Mouse (Mus musculus) CH12.LX (cell line): ENCODE data around the gene Anapc15. TPM values are rescaled to one million over a fixed set of nuclear protein-coding genes. Genes with fewer than 3 reads are reported as not detected.

Source experiments
- DNase-seq: peaks from one replicate; pipeline ENCODE4 v3.0.0-alpha.2; 2013; ENCODE audit errors: extremely low read depth
- H3K27ac ChIP-seq: 2 replicates; pipeline ENCODE4 v1.5.1; 2012; ENCODE audit warnings: low read depth, mild to moderate bottlenecking, control low read depth, moderate library complexity; ENCODE audit not compliant: insufficient read depth
- H3K27me3 ChIP-seq: replicated peaks from 2 replicates; pipeline ENCODE3; 2012; ENCODE audit warnings: inconsistent platforms
- H3K36me3 ChIP-seq, 2 experiments: replicated peaks in 1 of 2; 2 replicates each; pipeline versions ENCODE3 to v1.6.1; 2012; ENCODE audit warnings: inconsistent platforms in 1 of 2, low read length in 1 of 2, mild to moderate bottlenecking in 1 of 2, mixed read lengths in 1 of 2, moderate library complexity in 1 of 2; ENCODE audit not compliant: control insufficient read depth in 1 of 2, insufficient read depth in 1 of 2
- H3K4me1 ChIP-seq, 2 experiments: 2 replicates each; pipeline ENCODE4 v1.6.1; 2012; ENCODE audit warnings: inconsistent platforms in 1 of 2, moderate library complexity in 1 of 2; ENCODE audit not compliant: insufficient read depth in 2 of 2, control insufficient read depth in 1 of 2
- H3K4me2 ChIP-seq: 2 replicates; pipeline ENCODE4 v1.6.1; 2012; ENCODE audit warnings: low read depth, mild to moderate bottlenecking, control low read depth; ENCODE audit not compliant: poor library complexity, insufficient read depth, severe bottlenecking
- H3K4me3 ChIP-seq, 3 experiments: fragments of 150-350 bp in 1 of 3; sonication (generic) in 1 of 3; replicated peaks in 1 of 3; 2 replicates each; pipeline versions ENCODE3 to v1.5.1; 2011 to 2012; ENCODE audit warnings: low read depth in 2 of 3, low read length in 2 of 3, mild to moderate bottlenecking in 2 of 3, moderate library complexity in 2 of 3, control low read depth in 1 of 3, improper control_type of control experiment in 1 of 3, inconsistent platforms in 1 of 3, mixed read lengths in 1 of 3; ENCODE audit not compliant: poor library complexity in 1 of 3
- H3K79me2 ChIP-seq: replicated peaks from 2 replicates; pipeline ENCODE4 v1.6.1; 2012; ENCODE audit warnings: mild to moderate bottlenecking, moderate library complexity; ENCODE audit not compliant: control insufficient read depth, poor library complexity, insufficient read depth, severe bottlenecking; ENCODE audit errors: extremely low read depth
- H3K9ac ChIP-seq: 2 replicates; pipeline ENCODE4 v1.6.1; 2012; ENCODE audit warnings: low read depth, mild to moderate bottlenecking, control low read depth, moderate library complexity; ENCODE audit not compliant: insufficient read depth
- H3K9me3 ChIP-seq: replicated peaks from 2 replicates; pipeline ENCODE3; 2012; ENCODE audit warnings: low read length, inconsistent platforms, mixed read lengths
- CTCF ChIP-seq, 2 experiments: IDR thresholded peaks in 1 of 2; conservative IDR thresholded peaks in 1 of 2; 2 replicates each; pipeline ENCODE4 v1.5.1; 2011 to 2012; ENCODE audit warnings: low read depth in 2 of 2, low read length in 2 of 2, improper control_type of control experiment in 1 of 2, inconsistent platforms in 1 of 2, mild to moderate bottlenecking in 1 of 2, moderate library complexity in 1 of 2
- HCFC1 ChIP-seq: IDR thresholded peaks from 2 replicates; pipeline ENCODE4 v1.6.1; 2012; ENCODE audit warnings: low read depth, mild to moderate bottlenecking, inconsistent platforms, low read length, improper control_type of control experiment
- MAZ ChIP-seq: IDR thresholded peaks from 2 replicates; pipeline ENCODE4 v1.6.1; 2012; ENCODE audit warnings: low read depth, mild to moderate bottlenecking, inconsistent platforms, low read length, improper control_type of control experiment, moderate library complexity
- MYC ChIP-seq: IDR thresholded peaks from 2 replicates; pipeline ENCODE4 v1.6.1; 2011; ENCODE audit warnings: low read depth, mild to moderate bottlenecking, improper control_type of control experiment, low read length
- POLR2AphosphoS2 ChIP-seq: IDR thresholded peaks from 2 replicates; pipeline ENCODE4 v1.6.1; 2011; ENCODE audit warnings: low read depth, low read length, improper control_type of control experiment
- RAD21 ChIP-seq: IDR thresholded peaks from 2 replicates; pipeline ENCODE4 v1.6.1; 2011; ENCODE audit warnings: low read depth, mild to moderate bottlenecking, low read length, improper control_type of control experiment, moderate library complexity
- RCOR1 ChIP-seq: conservative IDR thresholded peaks from 2 replicates; pipeline ENCODE4 v1.6.1; 2012; ENCODE audit warnings: low read depth, mild to moderate bottlenecking, inconsistent platforms, low read length, improper control_type of control experiment
- SMC3 ChIP-seq: IDR thresholded peaks from 2 replicates; pipeline ENCODE4 v1.6.1; 2011; ENCODE audit warnings: low read depth, low read length, improper control_type of control experiment
- TCF12 ChIP-seq: IDR thresholded peaks from 2 replicates; pipeline ENCODE4 v1.6.1; 2014; ENCODE audit warnings: low read depth, mild to moderate bottlenecking, inconsistent platforms, low read length, improper control_type of control experiment
- ZMIZ1 ChIP-seq: IDR thresholded peaks from 2 replicates; pipeline ENCODE4 v1.6.1; 2012; ENCODE audit warnings: low read depth, mild to moderate bottlenecking, inconsistent platforms, low read length, improper control_type of control experiment
- dilution Hi-C: fragments of 300-500 bp; cut with MboI; formaldehyde crosslinking; loops from 2 replicates; pipeline ENCODE4 v1.14.3; 2020; ENCODE audit warnings: low sequenced_read_pairs; ENCODE audit not compliant: extremely low pct_unique_long_range_greater_than_20kb, extremely low pct_ligation_motif_present
- in situ Hi-C: fragments of 300-500 bp; cut with MboI; formaldehyde crosslinking; loops from 3 replicates; pipeline ENCODE4 v1.14.3; 2019; ENCODE audit warnings: low sequenced_read_pairs, low pct_ligation_motif_present, low pct_unique_long_range_greater_than_20kb, mixed read lengths
- polyA plus RNA-seq: library from polyadenylated mRNA; unstranded; fragments of >175 nt; gene quantifications from 2 replicates; pipeline ENCODE4 v1.2.1, GENCODE M21; 2012; ENCODE audit warnings: low read depth; ENCODE audit not compliant: insufficient read length
- total RNA-seq, 2 experiments: library from RNA; depleted of rRNA; stranded (reverse); fragments of 300-350 nt in 1 of 2; fragments of >200 nt in 1 of 2; gene quantifications; 2 replicates each; pipeline ENCODE4 v1.2.3; 2012 to 2014

The Anapc15 gene
- total and polyA plus RNA-seq, 3 experiments, result 69.1 to 97.1 (median 90.6) TPM

GRCm38 (mm10) chr7:101834903-101835302 is 28.6 kb upstream of the Anapc15 start:
- Histone ChIP-seq H3K9ac (0 out of 2 replicates have a peak overlapping the region, but pooled peaks have one; percentile 25), H3K79me2 (peaks cover 19% of the 10 kb centered on the region), H3K4me1 (peaks cover 3 to 30% of the 10 kb centered on the region in 2 experiments; a peak in 3 of 4 replicates), H3K36me3 (peaks cover 35 to 50% of the 10 kb centered on the region in 2 experiments), H3K4me2 (peak overlapping the region; percentile 9; the same call in 1 of the 2 replicates), H3K9me3 (peaks cover 3% of the 10 kb centered on the region), H3K27ac (no peak overlapping the region), H3K27me3 (no peaks in the 10 kb centered on the region), H3K4me3 (no peak overlapping the region)
- dilution Hi-C loops, result no loop called here
- in situ Hi-C loops, result no loop called here
- DNase-seq, result no peak
- TF ChIP-seq POLR2AphosphoS2 (no peak), HCFC1 (no peak), RCOR1 (no peak), MAZ (no peak)

GRCm38 (mm10) chr7:101835457-101836109 is 27.9 kb upstream of the Anapc15 start:
- Histone ChIP-seq H3K36me3 (peaks cover 30 to 47% of the 10 kb centered on the region in 2 experiments), H3K27ac (no peak overlapping the region), H3K4me2 (peak overlapping the region; percentile 48), H3K79me2 (peaks cover 19% of the 10 kb centered on the region), H3K27me3 (no peaks in the 10 kb centered on the region), H3K4me3 (peak overlapping the region; percentile 80 to 92 (median 85))
- dilution Hi-C loops (no loop called here), in situ Hi-C loops (no loop called here)
- peak; percentile 41 for DNase-seq
- TF ChIP-seq MYC, result peak; percentile 68; the same call in 1 of the 2 replicates
- TF ChIP-seq RAD21, result no peak
- TF ChIP-seq ZMIZ1, result no peak
- TF ChIP-seq TCF12, result no peak
- peak in 1 of 2 experiments; percentile 48; a peak in 2 of 4 replicates for TF ChIP-seq CTCF (conservative IDR thresholded peaks at IDR 0.05 in 1 of 2, IDR thresholded peaks at IDR 0.05 in 1 of 2; ENCODE audit: low read depth in 2 of 2, low read length in 2 of 2)
- no peak for TF ChIP-seq SMC3
- TF ChIP-seq RCOR1, result no peak
- TF ChIP-seq, all 38 proteins: peak for 2
- peaks cover 3% of the 10 kb centered on the region for H3K9me3 ChIP-seq
- peaks cover 3 to 30% of the 10 kb centered on the region in 2 experiments; a peak in 3 of 4 replicates for H3K4me1 ChIP-seq
- H3K9ac ChIP-seq, result peak overlapping the region; percentile 64
